Mouse (Mus musculus) bone marrow, adult 2 months (tissue): ENCODE measurements at regions not wholly inside any gene's neighbourhood (a gene's known extent, or its start where the extent isn't known, plus 50 kb on each side); places are given as distances from the start of the nearest gene placed in this dataset.

Source experiments
- CTCF ChIP-seq: fragments of 200-500 bp; IDR thresholded peaks from 2 replicates; pipeline ENCODE4 v1.5.1; 2011; ENCODE audit warnings: low read length, control low read depth; ENCODE audit not compliant: control insufficient read depth, insufficient read depth
- POLR2A ChIP-seq: fragments of 200-500 bp; IDR thresholded peaks from 2 replicates; pipeline ENCODE4 v1.6.1; 2011; ENCODE audit warnings: low read depth, mild to moderate bottlenecking, control low read depth, low read length, borderline replicate concordance; ENCODE audit not compliant: control insufficient read depth

DNA sequence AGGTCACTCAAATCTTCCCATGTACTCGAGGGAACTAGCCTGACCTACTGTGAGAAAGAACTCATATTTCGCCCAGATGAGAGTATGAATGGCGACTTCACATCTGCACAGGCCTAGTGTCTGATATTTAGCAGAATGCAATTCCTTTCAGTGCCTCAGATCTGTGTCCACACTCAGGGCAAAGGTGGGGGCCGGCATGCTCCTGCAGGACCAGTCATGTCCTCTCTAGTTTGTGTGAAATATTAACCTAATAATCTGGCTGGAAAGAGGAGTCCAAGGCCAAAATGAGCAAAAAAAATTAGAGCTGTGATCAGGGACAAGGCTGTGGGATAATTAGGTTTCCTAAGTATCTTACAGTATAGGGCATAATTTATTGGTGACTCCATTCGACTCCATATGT lies 292.1 kb downstream of the Irs2 start:
- TF ChIP-seq POLR2A (no peak), CTCF (no peak)
